Mouse (Mus musculus) kidney, embryonic 14.5 days (tissue): Measurements from ENCODE around the gene Gm6465. TPM values are rescaled to one million over a fixed set of nuclear protein-coding genes. Genes with fewer than 3 reads are reported as not detected.
"Not testable (repeated sequence)": the region's sequence is repeated elsewhere in the genome, so short reads cannot be mapped to it uniquely, and the experiment has no call there.

Source experiments
- ATAC-seq: fragments of 200-750 bp; cut with Nextera tagmentation; 2 replicates; pipeline ENCODE4 v1.8.0; 2017; ENCODE audit warnings: moderate number of reproducible peaks, mild to moderate bottlenecking, moderate TSS enrichment, moderate library complexity; ENCODE audit not compliant: low FRiP score, low TSS enrichment
- H3K27ac ChIP-seq: fragments of 300-500 bp; sonication (generic); 2 replicates; pipeline ENCODE4 v1.5.1; 2014; ENCODE audit warnings: low read depth, mild to moderate bottlenecking, low read length, moderate library complexity, mixed read lengths
- H3K27me3 ChIP-seq: fragments of 300-500 bp; sonication (generic); 2 replicates; pipeline ENCODE4 v1.6.1; 2014; ENCODE audit warnings: mild to moderate bottlenecking, low read length; ENCODE audit not compliant: control insufficient read depth, insufficient read depth
- H3K36me3 ChIP-seq: fragments of 300-500 bp; sonication (generic); 2 replicates; pipeline ENCODE4 v1.6.1; 2014; ENCODE audit warnings: low read length, mixed read lengths; ENCODE audit not compliant: control insufficient read depth, insufficient read depth
- H3K4me1 ChIP-seq: fragments of 300-500 bp; sonication (generic); 2 replicates; pipeline ENCODE4 v1.6.1; 2014; ENCODE audit warnings: low read length, mixed read lengths; ENCODE audit not compliant: control insufficient read depth, insufficient read depth
- H3K4me2 ChIP-seq: fragments of 300-500 bp; sonication (generic); replicated peaks from 2 replicates; pipeline ENCODE4 v1.6.1; 2014; ENCODE audit warnings: low read depth, mild to moderate bottlenecking, low read length
- H3K4me3 ChIP-seq: fragments of 300-500 bp; sonication (generic); 2 replicates; pipeline ENCODE4 v1.5.1; 2014; ENCODE audit warnings: mild to moderate bottlenecking, low read length
- H3K9ac ChIP-seq: fragments of 300-500 bp; sonication (generic); 2 replicates; pipeline ENCODE4 v1.6.1; 2014; ENCODE audit warnings: low read depth, mild to moderate bottlenecking, low read length, moderate library complexity
- H3K9me3 ChIP-seq: fragments of 300-500 bp; sonication (generic); 2 replicates; pipeline ENCODE4 v1.6.1; 2016; ENCODE audit warnings: low read length; ENCODE audit not compliant: control insufficient read depth
- WGBS: fragments of 180-500 bp; shearing (Covaris S2); extraction: QIAGEN DNeasy Blood & Tissue Kit; methylation state at CpG from one replicate; pipeline ENCODE4 v1.1.7; 2014; 5-methylcytosine and 5-hydroxymethylcytosine counted together
- polyA plus RNA-seq: library from polyadenylated mRNA; unstranded; fragments of >200 nt; fragmentation: Nextera tagmentation; extraction: Ambion mirVana; gene quantifications from 2 replicates; pipeline ENCODE4 v1.2.1, GENCODE M21; 2014

Gm6465 gene
- not detected in 2 replicates for polyA plus RNA-seq

- not testable (repeated sequence) for H3K27me3 ChIP-seq, H3K9me3 ChIP-seq, H3K4me2 ChIP-seq, H3K9ac ChIP-seq, H3K36me3 ChIP-seq, ATAC-seq, H3K4me1 ChIP-seq, H3K27ac ChIP-seq, H3K4me3 ChIP-seq
- 69% methylated on average over 2 of the region's 2 CpGs for WGBS
Measured at GRCm38 (mm10) chr5:11845239-11845638, at the start of gene Gm6465. TSS of gene Gm6465 (plus strand) at chr5:11845539.

DNA sequence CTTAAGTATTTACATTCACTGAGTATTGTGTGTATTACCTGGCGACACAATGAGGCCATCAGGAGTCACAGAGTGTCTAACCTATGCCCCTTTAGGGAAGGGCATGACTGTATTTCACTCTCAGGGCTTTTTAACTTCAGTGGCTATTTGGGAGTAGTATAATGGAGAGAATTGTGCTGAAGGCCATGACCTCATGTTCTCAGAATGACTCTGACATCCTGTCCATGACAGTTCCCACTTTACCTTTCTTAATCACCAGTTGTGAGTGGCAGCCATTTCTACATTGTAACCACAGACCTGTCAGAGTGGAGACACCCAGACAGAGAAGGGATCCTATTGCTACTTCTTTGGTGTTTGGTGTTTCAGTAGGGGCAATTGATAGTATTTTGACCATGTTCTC lies 485 bp downstream of the Gm6465 start:
- H3K36me3 ChIP-seq, H3K27me3 ChIP-seq, ATAC-seq, H3K4me2 ChIP-seq, H3K9me3 ChIP-seq, H3K4me1 ChIP-seq, H3K27ac ChIP-seq, H3K4me3 ChIP-seq, H3K9ac ChIP-seq: not testable (repeated sequence)
- WGBS: 83% methylated on average over 1 of the region's 1 CpGs

GRCm38 (mm10) chr5:11857909-11858308 lies 12.6 kb downstream of the Gm6465 start:
- not testable (repeated sequence) for H3K4me3 ChIP-seq, ATAC-seq, H3K27me3 ChIP-seq, H3K4me2 ChIP-seq, H3K9ac ChIP-seq, H3K36me3 ChIP-seq, H3K9me3 ChIP-seq, H3K4me1 ChIP-seq, H3K27ac ChIP-seq

Other genes with a start within 250 kb of the Gm6465 start
- not detected in 2 replicates for gene Gm8922, start 163.6 kb upstream of the Gm6465 start, polyA plus RNA-seq
- gene Gm8926, start 75.0 kb upstream of the Gm6465 start, polyA plus RNA-seq: not detected in 2 replicates
- not detected in 2 replicates for gene 4933402N22Rik, start 72.5 kb downstream of the Gm6465 start, polyA plus RNA-seq